Mouse (Mus musculus): ENCODE data around the gene Akap1.
"Not testable (repeated sequence)": the region's sequence is repeated elsewhere in the genome, so short reads cannot be mapped to it uniquely, and the experiment has no call there.

Gene Akap1

DNA sequence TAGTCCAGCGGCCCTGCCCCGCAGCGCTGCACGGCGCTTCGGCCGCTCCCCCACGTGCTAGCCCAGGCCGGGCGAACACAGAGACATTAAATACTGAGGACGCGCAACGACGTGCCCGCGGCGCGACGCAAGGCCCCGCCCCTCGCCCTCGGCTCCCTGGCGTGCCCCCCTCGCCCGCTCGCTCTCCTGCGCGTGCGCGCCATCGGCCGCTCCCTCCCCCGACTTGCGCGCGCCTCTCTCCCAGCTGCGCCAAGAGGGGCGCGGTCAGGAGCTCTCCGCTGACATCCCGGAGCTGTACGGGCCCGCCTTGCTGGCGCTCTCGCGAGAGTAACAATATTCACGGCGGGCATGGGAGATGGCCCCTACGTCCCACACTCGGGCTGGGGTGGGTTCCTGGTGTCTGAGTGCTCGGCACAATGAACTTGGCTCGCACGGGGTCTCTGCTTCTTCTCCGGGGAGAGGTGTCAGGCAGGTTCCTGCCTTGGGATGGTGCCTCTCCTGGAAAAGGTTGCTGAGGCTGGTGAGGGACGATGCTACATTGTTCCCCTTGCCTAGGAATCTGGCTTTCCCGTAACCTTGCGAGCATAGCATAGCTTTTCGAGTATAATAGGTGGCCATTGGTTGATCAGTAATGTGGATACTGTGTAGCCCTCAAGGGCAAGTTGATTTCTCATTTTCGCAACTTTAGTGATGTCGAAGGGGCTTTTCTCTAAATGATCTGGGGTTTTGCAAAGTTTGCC, at the start of gene Akap1:
Gene Akap1 (minus strand): TSS at position 129 of the 740 bp plus-strand sequence.
- peak; percentile 72 to 82 for DNase-seq (ENCODE audit: low spot score in 2 of 2)

DNA sequence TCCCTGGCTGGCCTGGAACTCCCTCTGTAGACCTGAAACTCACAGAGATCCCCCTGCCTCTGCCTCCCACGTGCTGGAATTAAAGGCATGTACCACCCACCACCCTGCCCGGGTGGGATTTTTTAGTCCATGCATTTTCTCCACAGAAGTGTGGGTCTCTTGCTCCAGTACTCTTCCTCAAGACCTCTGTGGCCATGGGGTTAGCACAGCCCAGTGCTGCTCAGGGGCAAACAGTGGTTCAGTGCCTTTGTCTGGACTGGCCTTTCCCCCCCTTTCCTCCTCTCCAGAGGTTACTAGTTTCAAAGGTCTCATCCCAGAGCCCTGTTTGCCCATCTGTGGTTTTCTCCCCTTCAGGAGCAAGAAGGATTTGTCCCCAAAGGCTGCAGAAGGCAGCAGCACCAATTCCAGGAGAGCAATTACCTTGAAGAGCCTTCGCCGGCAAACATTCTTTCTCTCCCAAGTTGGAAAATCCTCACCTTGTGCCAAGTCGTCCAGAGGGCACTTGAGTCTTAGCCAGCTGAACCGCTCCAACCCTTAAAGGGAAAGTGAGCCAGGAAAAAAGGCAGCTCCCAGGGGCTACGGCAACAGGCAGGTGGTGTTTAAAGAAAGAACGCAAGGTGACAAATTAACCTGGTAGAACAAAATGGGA, 45.1 kb upstream of the Akap1 start:
- no peak for DNase-seq (ENCODE audit: low spot score in 2 of 2)

DNA sequence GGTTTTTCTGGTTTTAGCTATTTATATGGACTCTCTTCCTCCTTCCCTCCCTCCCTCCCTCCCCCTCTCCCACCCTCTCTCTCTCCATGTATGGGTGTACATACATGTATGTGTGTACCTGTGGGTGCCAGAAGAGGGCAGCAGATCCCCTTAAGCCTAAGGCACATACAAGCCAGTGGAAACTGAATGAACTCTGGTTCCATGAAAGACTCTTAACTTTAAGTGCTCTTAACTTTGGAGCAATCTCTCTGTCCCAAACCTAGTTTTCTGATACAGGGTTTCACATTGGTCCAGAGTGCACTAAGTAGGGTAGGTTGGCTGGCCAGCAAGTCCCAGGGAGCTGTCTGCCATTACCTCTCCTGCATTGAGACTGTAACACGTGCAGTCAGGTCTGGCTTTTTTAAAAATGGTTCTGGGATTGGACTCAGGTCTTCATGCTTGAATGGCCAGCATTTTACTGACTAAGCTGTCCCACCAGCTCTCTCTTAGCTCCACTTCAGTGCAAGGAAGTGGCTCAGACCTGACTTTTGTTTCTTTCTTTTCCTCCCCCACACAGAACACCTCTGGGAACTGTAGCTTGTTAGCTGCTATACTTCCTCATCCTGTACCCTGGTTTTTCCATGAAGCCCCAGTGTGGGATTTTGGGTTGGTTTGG, 44.3 kb upstream of the Akap1 start:
- DNase-seq (ENCODE audit: low spot score in 2 of 2): peak; percentile 31 to 64

DNA sequence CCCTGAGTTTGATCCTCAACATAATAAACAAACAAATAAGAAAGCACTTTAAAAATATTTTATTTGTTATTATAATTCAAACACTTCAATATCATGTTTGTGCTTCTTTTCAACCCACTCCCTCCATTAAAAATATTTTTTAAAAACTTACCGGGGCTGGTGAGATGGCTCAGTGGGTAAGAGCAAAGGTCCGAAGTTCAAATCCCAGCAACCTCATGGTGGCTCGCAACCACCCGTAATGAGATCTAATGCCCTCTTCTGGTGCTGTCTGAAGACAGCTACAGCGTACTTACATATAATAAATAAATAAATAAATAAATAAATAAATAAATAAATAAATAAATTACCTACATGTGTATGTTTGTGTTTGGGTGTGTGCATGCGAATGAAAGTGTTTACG, 43.5 kb upstream of the Akap1 start:
- no peak for DNase-seq (ENCODE audit: low spot score in 2 of 2)

DNA sequence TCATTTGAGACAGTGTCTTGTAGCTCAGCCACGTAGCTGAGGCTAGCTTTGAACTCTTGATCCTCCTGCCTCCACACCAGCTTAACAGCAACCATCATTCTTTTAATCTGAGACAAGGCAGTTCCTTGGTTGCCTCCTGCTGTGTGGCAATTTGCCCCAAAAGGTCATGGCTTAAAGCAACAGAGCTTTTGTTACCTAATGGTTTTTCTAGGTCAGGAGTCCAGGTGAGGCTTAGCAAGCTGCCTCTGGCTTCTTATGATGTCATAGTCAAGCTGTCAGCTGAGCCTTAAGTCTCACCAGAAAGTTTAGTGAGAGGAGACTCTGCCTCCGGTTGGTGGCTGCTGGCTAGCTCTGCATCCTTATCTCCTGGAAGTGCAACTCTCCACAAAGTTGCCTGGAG, 41.2 kb upstream of the Akap1 start:
- no peak for DNase-seq (ENCODE audit: low spot score in 2 of 2)

DNA sequence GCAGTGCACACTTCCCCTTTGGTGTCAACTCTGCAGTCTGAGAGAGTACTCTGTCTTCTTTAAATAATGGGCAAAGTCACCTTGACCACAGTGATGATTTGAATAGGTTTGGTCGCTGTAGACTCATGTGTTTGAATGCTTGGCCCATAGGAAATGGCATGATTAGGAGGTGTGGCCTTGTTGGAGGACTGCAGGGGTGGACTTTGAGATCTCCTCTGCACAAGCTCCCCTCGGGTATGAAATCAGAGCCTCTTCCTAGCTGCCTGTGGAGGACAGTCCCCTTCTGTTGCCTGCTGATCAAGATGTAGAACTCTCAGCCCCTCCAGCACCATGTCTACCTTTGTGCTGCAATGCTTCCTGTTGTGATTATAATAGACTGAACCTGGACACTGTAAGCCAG, 39.7 kb upstream of the Akap1 start:
- no peak for DNase-seq (ENCODE audit: low spot score in 2 of 2)

DNA sequence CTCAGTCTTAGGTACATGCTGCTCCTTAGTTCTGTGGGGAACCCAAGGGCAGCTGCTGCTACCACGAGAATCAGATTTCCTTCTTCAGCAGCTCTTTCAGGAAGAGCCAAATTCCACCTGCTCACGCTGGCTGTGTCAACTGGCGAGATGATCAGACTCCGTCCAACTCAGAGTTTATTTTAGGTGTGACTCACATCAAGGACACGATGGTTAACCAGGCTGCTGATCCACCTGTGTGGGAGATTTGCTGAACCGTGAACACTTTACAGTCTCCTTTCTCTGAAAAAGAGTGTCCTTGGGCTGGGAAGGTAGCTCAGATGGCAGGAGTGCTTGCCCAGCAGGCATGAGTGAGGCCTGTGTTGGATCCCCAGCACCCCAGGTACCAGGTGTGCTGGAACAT, 38.4 kb upstream of the Akap1 start:
- DNase-seq (ENCODE audit: low spot score in 2 of 2): no peak

DNA sequence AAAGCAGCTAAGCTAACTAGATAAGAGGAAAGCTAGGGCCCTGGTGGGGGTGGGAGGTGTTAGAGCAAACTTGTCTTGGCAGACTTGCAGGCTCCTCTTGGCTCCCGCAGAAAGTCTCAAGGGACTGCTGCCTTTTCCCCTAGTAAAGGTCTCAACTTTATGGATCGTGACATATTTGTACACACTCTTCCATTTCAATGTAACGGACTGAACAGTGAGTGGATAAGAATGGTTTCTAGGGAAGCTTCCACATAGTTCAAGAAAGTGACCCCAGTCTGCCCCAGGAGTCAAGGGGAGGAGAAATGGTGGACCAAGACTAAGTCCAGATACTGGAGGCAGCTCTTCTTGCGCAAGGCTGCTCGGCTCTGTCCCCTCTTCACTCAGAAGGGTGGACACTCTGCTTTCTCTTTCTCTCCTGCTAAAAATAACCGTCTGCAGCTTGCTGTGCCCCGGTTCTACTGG, 37.0 kb upstream of the Akap1 start:
- no peak for DNase-seq (ENCODE audit: low spot score in 2 of 2)

DNA sequence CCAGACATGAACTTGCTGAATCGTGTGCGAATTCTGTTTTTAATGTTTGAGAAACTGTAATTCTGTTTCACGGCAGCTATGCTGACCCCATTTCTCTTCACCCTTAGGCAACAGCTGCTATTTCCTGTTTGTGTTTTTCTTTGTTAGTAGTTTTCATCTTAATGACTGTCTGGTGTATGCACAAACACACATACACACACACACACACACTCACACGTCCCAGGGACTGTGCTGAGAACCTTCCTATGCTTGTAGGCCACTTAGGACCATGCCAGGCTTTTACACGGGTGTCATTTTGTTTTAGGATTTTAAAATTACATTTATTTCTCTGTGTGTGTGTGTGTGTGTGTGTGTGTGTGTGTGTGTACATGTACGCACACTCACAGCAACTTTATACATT, 35.2 kb upstream of the Akap1 start:
- DNase-seq (ENCODE audit: low spot score in 2 of 2): no peak

DNA sequence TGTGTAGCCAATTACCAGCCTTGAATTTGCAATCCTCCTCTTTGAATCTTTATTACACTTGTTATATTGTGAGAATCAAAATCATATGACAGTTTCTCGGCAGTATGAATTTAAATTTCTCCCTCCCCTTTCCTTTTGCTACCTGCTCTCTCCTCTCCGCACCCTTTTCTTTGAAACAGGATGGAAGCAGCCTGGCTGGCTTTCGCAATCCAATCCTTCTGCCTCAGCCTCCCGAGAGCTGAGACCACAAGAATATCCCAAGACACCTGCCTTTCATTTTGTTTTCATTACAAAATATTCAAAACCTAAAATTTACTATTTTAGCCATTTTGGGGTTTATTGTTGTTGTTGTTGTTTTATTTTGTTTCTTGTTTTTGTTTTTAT, 34.0 kb upstream of the Akap1 start:
- DNase-seq (ENCODE audit: low spot score in 2 of 2): no peak

DNA sequence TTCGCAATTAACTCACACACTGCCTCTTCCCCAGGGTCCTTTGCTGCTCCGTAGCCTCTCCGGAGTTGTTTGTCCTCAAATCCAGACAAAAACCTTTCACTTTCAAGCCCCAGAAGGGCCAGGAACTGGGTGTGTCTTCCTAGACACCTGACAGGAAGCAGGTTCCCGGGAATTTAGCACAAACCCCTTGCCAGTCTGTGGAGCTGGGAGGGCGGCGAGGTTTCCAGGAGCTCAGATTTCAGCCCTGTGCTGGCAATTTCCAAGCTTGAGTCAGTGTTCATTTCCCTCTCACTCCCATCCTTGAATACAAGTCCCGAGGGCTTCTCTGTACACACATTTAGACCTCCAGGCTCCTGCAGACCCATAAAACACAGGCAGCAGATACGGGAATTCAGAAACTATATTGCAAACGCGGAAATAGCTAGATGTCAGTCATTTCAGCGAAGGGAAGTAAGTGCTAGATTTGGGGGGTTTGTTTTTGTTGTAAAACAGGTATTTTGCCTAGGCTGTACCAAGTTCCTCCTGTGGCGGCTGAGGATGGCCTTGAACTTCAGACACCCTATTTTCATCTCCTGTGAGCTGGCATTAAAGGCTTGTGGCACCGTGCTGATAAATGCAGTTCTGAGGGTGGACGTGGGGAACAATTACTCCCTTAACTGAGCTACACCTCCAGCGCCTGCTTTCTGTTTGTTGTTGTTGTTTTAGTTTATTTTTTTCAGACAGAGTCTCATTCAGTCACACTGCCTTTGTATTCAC, 33.4 kb upstream of the Akap1 start:
- DNase-seq (ENCODE audit: low spot score in 2 of 2): no peak

DNA sequence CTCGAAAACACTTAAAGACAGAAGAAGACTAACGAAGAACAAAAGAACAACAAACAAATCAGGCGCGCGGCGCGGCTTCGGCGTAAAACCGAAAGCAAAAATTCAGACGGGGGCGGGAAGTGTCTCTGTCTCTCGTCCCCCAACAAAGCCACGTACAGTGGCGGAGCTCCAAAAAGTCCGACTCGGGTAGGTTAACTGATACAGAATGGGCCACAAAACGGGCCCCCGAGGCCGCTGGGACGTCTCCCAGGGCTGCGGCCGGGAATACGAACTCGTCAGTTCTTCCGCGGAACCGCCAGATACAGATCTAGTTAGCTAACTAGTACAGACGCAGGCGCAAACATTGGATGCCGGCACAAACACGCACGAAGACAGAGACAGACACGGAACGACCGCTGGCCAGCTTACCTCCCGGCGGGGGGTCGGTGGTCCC, 31.4 kb upstream of the Akap1 start:
- DNase-seq (ENCODE audit: low spot score in 2 of 2): peak in 1 of 2 experiments; percentile 23

DNA sequence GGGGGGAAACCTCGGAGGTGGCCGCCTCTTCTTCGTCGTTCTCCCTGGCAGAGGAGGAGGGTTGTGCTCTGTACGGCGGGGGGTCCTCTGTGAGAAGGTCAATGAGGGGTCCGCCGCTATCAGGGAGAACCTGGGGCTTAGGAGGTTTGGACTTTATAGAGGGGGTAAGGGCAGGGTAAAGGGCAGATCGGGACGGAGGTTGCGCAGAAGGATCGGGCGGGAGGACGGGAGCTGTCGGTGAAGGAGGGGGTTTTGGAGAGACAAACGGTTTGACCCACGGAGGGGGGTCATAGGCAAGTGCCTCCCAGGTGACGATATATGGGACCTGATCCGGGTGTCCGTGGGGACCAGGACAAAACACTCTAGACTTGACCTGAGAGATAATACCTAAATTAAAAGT, 30.8 kb upstream of the Akap1 start:
- DNase-seq (ENCODE audit: low spot score in 2 of 2): peak; percentile 11 to 26

DNA sequence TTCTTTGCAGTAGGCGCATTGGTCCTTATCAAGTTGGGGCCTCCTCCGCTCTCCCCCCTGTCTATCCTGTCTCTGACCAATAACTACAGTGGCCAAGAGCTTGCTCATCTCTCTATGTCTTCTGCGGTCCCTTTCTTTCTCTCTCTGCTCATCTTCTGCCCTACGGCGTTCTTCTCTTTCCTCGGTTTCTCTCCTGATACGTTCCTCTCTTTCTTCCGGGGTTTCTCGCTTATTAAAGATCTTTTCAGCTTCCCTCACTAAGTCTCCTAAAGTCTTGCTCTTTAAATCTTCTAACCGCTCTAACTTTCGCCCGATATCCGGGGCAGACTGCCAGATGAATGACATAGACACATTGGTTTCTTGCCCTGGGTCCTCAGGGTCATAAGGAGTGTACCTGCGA, 29.9 kb upstream of the Akap1 start:
- not testable (repeated sequence) for DNase-seq (ENCODE audit: low spot score in 2 of 2)

DNA sequence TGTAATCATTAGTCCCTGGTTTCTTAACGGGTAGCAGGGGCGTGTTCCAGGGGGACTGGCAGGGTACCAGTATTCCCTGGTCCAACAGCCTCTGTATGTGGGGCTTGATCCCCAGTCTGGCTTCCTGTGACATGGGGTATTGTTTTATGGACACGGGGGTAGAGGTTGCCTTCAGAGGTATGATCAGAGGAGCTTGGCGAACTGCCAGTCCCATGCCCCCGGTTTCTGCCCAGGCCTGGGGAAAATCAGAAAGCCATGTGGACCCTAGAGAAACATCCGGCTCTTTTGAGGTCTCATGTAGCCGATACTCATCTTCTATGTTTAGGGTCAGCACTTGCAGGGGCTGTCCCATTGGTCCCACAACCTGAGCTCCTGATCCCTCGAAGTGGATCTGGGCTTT, 29.1 kb upstream of the Akap1 start:
- DNase-seq (ENCODE audit: low spot score in 2 of 2): not testable (repeated sequence)

DNA sequence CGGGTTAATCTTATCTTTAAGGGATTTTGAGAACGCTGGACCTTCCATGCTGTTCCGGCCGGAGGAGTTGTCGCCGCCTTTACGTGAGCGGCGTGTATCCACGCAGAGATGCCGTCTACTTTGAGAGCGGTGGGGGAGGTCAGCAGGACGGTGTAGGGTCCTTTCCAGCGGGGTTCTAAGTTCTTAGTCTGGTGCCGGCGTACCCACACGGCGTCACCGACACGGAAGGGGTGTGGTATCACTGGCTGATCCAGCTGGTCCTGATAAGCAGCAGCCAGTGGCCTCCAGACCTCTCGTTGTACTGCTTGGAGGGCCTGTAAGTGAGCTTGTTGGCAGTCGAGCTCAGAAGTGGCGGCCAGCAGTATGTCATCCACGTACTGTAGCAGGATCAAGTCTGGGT, 28.4 kb upstream of the Akap1 start:
- peak; percentile 7 to 34 for DNase-seq (ENCODE audit: low spot score in 2 of 2)

DNA sequence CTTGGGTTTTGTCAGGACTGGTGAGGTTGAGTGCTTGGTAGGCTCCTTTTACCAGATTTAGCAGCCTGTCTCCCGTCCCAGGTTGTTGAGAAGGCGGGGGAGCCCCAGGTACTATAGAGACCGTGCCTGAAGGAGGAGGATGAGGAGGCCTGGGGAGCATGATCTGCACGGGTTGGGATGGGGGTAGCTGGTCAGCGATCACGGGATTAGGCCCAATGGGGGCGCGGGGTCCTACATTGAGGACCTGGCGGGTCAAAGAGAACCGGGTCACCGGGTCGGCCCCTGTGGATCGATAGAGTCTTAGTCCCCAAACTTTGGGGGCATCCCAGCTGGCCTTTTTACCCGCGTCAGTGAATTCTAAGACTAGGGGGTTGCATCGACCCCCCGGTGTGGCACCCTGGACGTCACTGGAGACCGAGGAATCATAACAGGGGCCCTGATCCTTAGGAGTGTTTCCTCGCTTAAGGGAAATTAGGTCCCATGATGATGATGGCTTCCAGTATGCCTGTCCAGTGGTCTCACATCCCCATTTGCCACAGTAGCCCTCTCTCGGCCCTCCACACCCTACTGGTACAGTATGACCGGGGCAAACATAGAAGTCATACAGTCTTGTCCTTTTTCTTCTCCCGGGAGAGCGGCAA, 27.7 kb upstream of the Akap1 start:
- DNase-seq (ENCODE audit: low spot score in 2 of 2): peak; percentile 47 to 65

DNA sequence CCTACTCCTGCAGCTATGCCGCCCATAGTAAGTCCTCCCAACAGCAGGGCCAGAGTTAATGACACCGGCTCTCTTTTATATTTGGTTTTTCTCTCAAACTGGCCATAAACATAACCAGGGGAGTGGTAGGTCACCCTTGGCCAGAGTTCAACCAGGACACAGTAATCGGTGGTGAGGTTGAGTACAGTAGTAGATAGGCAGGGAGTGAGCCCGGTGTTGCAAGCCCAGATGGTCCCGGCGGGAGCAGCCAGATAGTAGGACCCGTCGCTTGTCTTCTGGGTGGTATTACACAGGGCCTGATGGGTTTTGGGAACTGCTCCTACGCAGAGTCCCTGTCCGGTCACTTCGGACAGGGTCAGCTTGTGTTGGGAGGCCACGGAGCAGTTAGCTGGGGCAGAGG, 27.1 kb upstream of the Akap1 start:
- peak; percentile 15 to 35 for DNase-seq (ENCODE audit: low spot score in 2 of 2)

DNA sequence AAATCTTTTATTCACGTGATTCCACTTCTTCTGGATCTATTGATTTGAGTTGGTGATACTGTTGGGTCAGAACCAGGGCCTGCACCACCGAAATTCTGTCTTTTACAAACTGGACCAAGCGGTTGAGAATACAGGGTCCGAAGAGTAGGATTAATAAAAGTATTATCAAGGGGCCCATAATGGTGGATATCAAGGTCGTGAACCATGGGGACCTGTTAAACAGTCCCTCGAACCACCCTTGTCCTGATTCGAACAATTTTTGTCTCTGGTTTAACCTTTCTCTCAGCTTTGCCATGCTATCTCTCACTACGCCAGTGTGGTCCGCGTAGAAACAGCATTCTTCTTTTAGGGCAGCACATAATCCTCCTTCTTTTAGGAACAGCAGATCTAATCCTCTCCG, 26.5 kb upstream of the Akap1 start:
- DNase-seq (ENCODE audit: low spot score in 2 of 2): peak in 1 of 2 experiments; percentile 17

DNA sequence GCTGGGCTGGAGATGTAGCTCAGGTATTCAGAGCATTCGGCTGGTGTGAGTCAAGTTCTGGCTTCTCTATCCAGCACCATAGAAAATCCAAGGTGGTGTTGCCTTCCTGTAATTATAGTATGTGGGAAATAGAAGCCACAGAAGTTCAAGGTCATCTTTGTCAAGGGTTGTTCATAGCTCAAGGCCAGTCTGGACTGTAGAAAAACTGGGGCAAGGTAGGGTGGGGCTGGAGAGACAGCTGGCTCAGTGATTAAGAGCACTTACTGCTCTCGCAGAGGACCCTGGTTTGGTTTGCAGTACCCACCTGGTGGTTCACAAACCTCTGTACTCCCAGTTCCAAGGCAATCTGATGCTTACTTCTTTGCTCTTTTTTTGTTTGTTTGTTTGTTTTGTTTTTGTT, 24.6 kb upstream of the Akap1 start:
- DNase-seq (ENCODE audit: low spot score in 2 of 2): no peak

DNA sequence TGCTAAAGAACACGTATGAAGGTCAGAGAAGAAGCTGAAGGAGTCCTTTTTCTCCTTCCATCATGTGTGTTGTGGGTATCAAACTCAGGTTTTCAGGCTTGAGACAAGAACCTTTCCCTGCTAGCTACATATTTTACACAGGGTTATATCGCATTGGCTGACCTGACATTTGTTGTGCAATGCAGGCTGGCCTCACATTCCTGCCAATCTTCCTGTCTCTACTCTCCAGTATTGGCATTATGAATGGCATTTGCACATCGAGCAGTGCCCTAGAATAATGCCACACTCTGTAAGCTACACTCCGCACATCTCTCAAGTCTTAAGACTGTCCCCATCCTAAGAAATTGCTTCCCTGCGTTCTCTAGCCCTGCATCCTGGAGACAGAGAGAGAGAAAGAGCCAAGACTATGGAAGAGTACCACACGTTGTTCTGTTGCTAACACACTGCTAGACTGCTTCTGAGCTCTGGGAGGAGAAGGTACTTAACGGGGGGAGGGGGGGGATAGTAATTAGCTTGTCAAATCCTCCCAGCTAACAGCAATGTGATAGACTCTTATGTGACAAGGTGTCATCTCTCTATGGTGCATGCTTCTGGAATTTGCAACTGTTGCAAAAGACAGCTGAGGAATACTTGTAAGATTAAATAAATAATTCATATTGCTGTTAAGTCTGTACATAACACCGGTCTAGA, 20.1 kb upstream of the Akap1 start:
- no peak for DNase-seq (ENCODE audit: low spot score in 2 of 2)
